Mouse (Mus musculus): ENCODE data around the gene Atg7. TPM values are rescaled to one million over a fixed set of nuclear protein-coding genes. Genes with fewer than 3 reads are reported as not detected.

The Atg7 gene
- total and polyA plus RNA-seq, 3 experiments: 11.1 to 15.7 (median 14.8) TPM

- Histone ChIP-seq H3K4me1 (ENCODE audit: control insufficient read depth in 1 of 2, insufficient read depth in 2 of 2) (peaks cover 33 to 94% of the 10 kb centered on the region in 2 experiments), H3K27me3 (replicated peaks) (no peaks in the 10 kb centered on the region), H3K79me2 (replicated peaks; ENCODE audit: control insufficient read depth, extremely low read depth, insufficient read depth, poor library complexity, severe bottlenecking) (no peaks in the 10 kb centered on the region), H3K4me3 (replicated peaks in 1 of 3; ENCODE audit: low read depth in 2 of 3, low read length in 2 of 3, poor library complexity in 1 of 3) (no peak overlapping the region), H3K9ac (ENCODE audit: insufficient read depth, low read depth) (no peak overlapping the region), H3K27ac (ENCODE audit: insufficient read depth, low read depth) (peak overlapping the region; percentile 67; the same call in 1 of the 2 replicates), H3K4me2 (ENCODE audit: insufficient read depth, low read depth, poor library complexity, severe bottlenecking) (no peak overlapping the region), H3K36me3 (replicated peaks in 1 of 2; ENCODE audit: control insufficient read depth in 1 of 2, insufficient read depth in 1 of 2, low read length in 1 of 2) (no peaks in the 10 kb centered on the region), H3K9me3 (replicated peaks; ENCODE audit: low read length) (peaks cover 2% of the 10 kb centered on the region)
- no peak for DNase-seq (ENCODE audit: extremely low read depth)
- in situ Hi-C loops (cut with MboI; ENCODE audit: low pct_ligation_motif_present, low pct_unique_long_range_greater_than_20kb, low sequenced_read_pairs): no loop called here
- dilution Hi-C loops (cut with MboI; ENCODE audit: extremely low pct_ligation_motif_present, extremely low pct_unique_long_range_greater_than_20kb, low sequenced_read_pairs): no loop called here
- no peak for TF ChIP-seq NRF1 (IDR thresholded peaks at IDR 0.05; ENCODE audit: low read depth, low read length)
- no peak for TF ChIP-seq CHD1 (IDR thresholded peaks at IDR 0.05; ENCODE audit: low read depth, low read length)
- no peak for TF ChIP-seq SMC3 (IDR thresholded peaks at IDR 0.05; ENCODE audit: low read depth, low read length)
- no peak for TF ChIP-seq GABPA (IDR thresholded peaks at IDR 0.05; ENCODE audit: insufficient replicate concordance, low read depth, low read length)
- peak; percentile 70 for TF ChIP-seq IRF4 (IDR thresholded peaks at IDR 0.05; ENCODE audit: low read depth, low read length)
- TF ChIP-seq MEF2A (IDR thresholded peaks at IDR 0.05; ENCODE audit: borderline replicate concordance, low read depth, low read length): peak; percentile 31
- TF ChIP-seq SIN3A (IDR thresholded peaks at IDR 0.05; ENCODE audit: low read length): no peak
- no peak for TF ChIP-seq ZC3H11A (IDR thresholded peaks at IDR 0.05; ENCODE audit: low read depth, low read length)
- no peak for TF ChIP-seq USF1 (IDR thresholded peaks at IDR 0.05; ENCODE audit: low read depth, low read length)
- TF ChIP-seq HCFC1 (IDR thresholded peaks at IDR 0.05; ENCODE audit: low read depth, low read length): no peak
- TF ChIP-seq ZKSCAN1 (IDR thresholded peaks at IDR 0.05; ENCODE audit: borderline replicate concordance, low read depth, low read length): no peak
- peak; percentile 17; the same call in 1 of the 2 replicates for TF ChIP-seq MXI1 (IDR thresholded peaks at IDR 0.05; ENCODE audit: low read depth, low read length)
- TF ChIP-seq EP300 (IDR thresholded peaks at IDR 0.05; ENCODE audit: low read length): peak; percentile 66
- TF ChIP-seq JUND (conservative IDR thresholded peaks at IDR 0.05; ENCODE audit: low read depth, low read length): peak; percentile 63; the same call in 1 of the 2 replicates
- no peak for TF ChIP-seq KAT2A (IDR thresholded peaks at IDR 0.05; ENCODE audit: insufficient replicate concordance, low read length)
- TF ChIP-seq CTCF (conservative IDR thresholded peaks at IDR 0.05 in 1 of 2, IDR thresholded peaks at IDR 0.05 in 1 of 2; ENCODE audit: low read depth in 2 of 2, low read length in 2 of 2): no peak
- no peak for TF ChIP-seq ZNF384 (IDR thresholded peaks at IDR 0.05; ENCODE audit: low read depth, low read length)
- no peak for TF ChIP-seq RCOR1 (conservative IDR thresholded peaks at IDR 0.05; ENCODE audit: low read depth, low read length)
- TF ChIP-seq ELF1 (IDR thresholded peaks at IDR 0.05; ENCODE audit: low read depth, low read length): no peak
- no peak for TF ChIP-seq RAD21 (IDR thresholded peaks at IDR 0.05; ENCODE audit: low read depth, low read length)
- peak; percentile 48; the same call in 1 of the 2 replicates for TF ChIP-seq MAX (IDR thresholded peaks at IDR 0.05; ENCODE audit: low read length)
- no peak for TF ChIP-seq POLR2AphosphoS2 (IDR thresholded peaks at IDR 0.05; ENCODE audit: low read depth, low read length)
- no peak for TF ChIP-seq TCF12 (IDR thresholded peaks at IDR 0.05; ENCODE audit: low read depth, low read length)
- TF ChIP-seq JUN (IDR thresholded peaks at IDR 0.05; ENCODE audit: insufficient read depth, low read depth, low read length): no peak; the same call in 1 of the 2 replicates
- peak; percentile 45; the same call in 1 of the 2 replicates for TF ChIP-seq CHD2 (IDR thresholded peaks at IDR 0.05; ENCODE audit: low read length)
- no peak for TF ChIP-seq UBTF (IDR thresholded peaks at IDR 0.05; ENCODE audit: low read depth, low read length)
- no peak for TF ChIP-seq PAX5 (IDR thresholded peaks at IDR 0.05; ENCODE audit: low read length)
- no peak for TF ChIP-seq USF2 (conservative IDR thresholded peaks at IDR 0.05; ENCODE audit: low read depth, low read length)
- no peak for TF ChIP-seq TBP (conservative IDR thresholded peaks at IDR 0.05; ENCODE audit: low read depth, low read length)
Measured at GRCm38 (mm10) chr6:114780583-114780982, 137.7 kb downstream of the Atg7 start.
